ENCODE assay signal across 13 mouse cellular contexts in the genomic region with DNA sequence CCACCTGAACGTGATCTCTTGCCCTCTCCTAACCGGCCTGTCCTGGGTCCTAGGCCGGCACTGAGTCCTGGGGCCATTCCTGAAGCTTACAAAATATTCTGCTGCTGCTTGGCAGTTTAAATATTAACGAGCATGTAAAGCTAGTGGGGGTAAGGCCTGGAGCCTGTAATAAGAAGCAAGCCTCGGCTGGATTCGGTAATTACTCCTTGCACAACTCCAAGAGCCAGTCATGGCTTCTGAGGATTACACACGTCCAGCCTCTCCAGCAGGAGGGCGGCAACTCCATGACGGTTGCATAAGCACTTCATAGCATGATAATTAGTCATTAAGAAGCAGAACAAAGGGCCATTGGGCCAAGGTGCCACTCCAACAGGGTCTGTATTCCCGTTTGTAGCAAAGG. TPM values are rescaled to one million over a fixed set of nuclear protein-coding genes. Genes with fewer than 3 reads are reported as not detected.
DNase-seq lines count a peak whose midpoint lies in the region; ATAC-seq and TF ChIP-seq lines count a peak whose summit lies in the region.
"Had no signal": no experiment of that assay in that cellular context is flagged by ENCODE, and none has a peak within 500 bp of the region (broad histone marks: within the 10 kb centered on the region; RNA-seq: fewer than 3 reads in every experiment).

No protein-coding gene starts in this region.

- no peak overlapping the region for H3K9ac ChIP-seq in hindbrain, postnatal 0 days (replicated peaks; ENCODE audit: low read length)
- no peak overlapping the region for H3K9ac ChIP-seq in hindbrain, embryonic 14.5 days
- H3K9ac ChIP-seq in intestine, embryonic 14.5 days (ENCODE audit: low read length) = no peak overlapping the region
- no peak overlapping the region for H3K9ac ChIP-seq in midbrain, postnatal 0 days (replicated peaks; ENCODE audit: low read length, poor library complexity, severe bottlenecking)
- H3K9ac ChIP-seq: lung, embryonic 14.5 days had no signal

- TF ChIP-seq CTCF in hindbrain, postnatal 0 days (IDR thresholded peaks at IDR 0.05; ENCODE audit: low read depth) = no peak
- TF ChIP-seq CTCF in midbrain, postnatal 0 days (IDR thresholded peaks at IDR 0.05) = no peak

- 0 out of 2 replicates have a peak, but pooled peaks have one; percentile 43 for ATAC-seq in hindbrain, postnatal 0 days
- no peak for ATAC-seq in hindbrain, embryonic 14.5 days (ENCODE audit: low FRiP score)
- ATAC-seq in intestine, embryonic 14.5 days (replicated peaks; ENCODE audit: low FRiP score, low TSS enrichment, low read depth) = peak; percentile 57; the same call in 1 of the 2 replicates
- ATAC-seq in midbrain, postnatal 0 days (ENCODE audit: low FRiP score) = peak; percentile 36; the same call in 1 of the 2 replicates

- no peak overlapping the region for H3K4me3 ChIP-seq in hindbrain, postnatal 0 days (ENCODE audit: low read length)
- H3K4me3 ChIP-seq in hindbrain, embryonic 14.5 days (replicated peaks; ENCODE audit: low read length) = no peak overlapping the region
- no peak overlapping the region for H3K4me3 ChIP-seq in intestine, embryonic 14.5 days (ENCODE audit: low read depth, low read length)
- H3K4me3 ChIP-seq in limb, embryonic 10.5 days = no peak overlapping the region
- no peak overlapping the region for H3K4me3 ChIP-seq in midbrain, postnatal 0 days (ENCODE audit: low read depth, low read length)

- DNase-seq in hindbrain, postnatal 0 days (ENCODE audit: low spot score) = no peak
- DNase-seq in hindbrain, embryonic 14.5 days (ENCODE audit: low spot score) = no peak
- DNase-seq in intestine, embryonic 14.5 days (ENCODE audit: low spot score) = peak; percentile 54
- peak; percentile 35 for DNase-seq in limb, embryonic 10.5 days (ENCODE audit: low spot score)
- DNase-seq in midbrain, postnatal 0 days (ENCODE audit: low spot score) = no peak
- no peak for DNase-seq in spleen, postnatal 10 days (ENCODE audit: low spot score in 2 of 2)
- DNase-seq in cerebellum, postnatal 4 days (ENCODE audit: low spot score in 2 of 2) = no peak
- DNase-seq in spleen, postnatal 36 days (ENCODE audit: low spot score in 2 of 2) = no peak
- DNase-seq: adrenal gland, postnatal 25 days; lung, embryonic 14.5 days had no signal

- H3K4me2 ChIP-seq in hindbrain, postnatal 0 days (ENCODE audit: low read depth, low read length) = no peak overlapping the region
- H3K4me2 ChIP-seq in hindbrain, embryonic 14.5 days (replicated peaks) = no peak overlapping the region
- no peak overlapping the region for H3K4me2 ChIP-seq in intestine, embryonic 14.5 days (ENCODE audit: low read length)
- no peak overlapping the region for H3K4me2 ChIP-seq in midbrain, postnatal 0 days (ENCODE audit: low read depth, low read length, poor library complexity, severe bottlenecking)
- H3K4me2 ChIP-seq: lung, embryonic 14.5 days had no signal

- H3K27ac ChIP-seq in hindbrain, postnatal 0 days = no peak overlapping the region
- no peak overlapping the region for H3K27ac ChIP-seq in hindbrain, embryonic 14.5 days
- H3K27ac ChIP-seq in intestine, embryonic 14.5 days (ENCODE audit: low read depth) = no peak overlapping the region
- no peak overlapping the region for H3K27ac ChIP-seq in limb, embryonic 10.5 days
- H3K27ac ChIP-seq in midbrain, postnatal 0 days (ENCODE audit: low read depth, low read length) = no peak overlapping the region

- no peaks in the 10 kb centered on the region for H3K4me1 ChIP-seq in hindbrain, postnatal 0 days (ENCODE audit: insufficient read depth, low read length)
- no peaks in the 10 kb centered on the region; the same call in 1 of the 2 replicates for H3K4me1 ChIP-seq in hindbrain, embryonic 14.5 days (replicated peaks; ENCODE audit: control insufficient read depth, insufficient read depth, low read length)
- no peaks in the 10 kb centered on the region for H3K4me1 ChIP-seq in intestine, embryonic 14.5 days (replicated peaks; ENCODE audit: control insufficient read depth, insufficient read depth, low read length)
- H3K4me1 ChIP-seq in limb, embryonic 10.5 days = peaks cover 22% of the 10 kb centered on the region
- H3K4me1 ChIP-seq in midbrain, postnatal 0 days (ENCODE audit: insufficient read depth, low read length) = peaks cover 3% of the 10 kb centered on the region; the same call in 1 of the 2 replicates

- no peaks in the 10 kb centered on the region for H3K9me3 ChIP-seq in hindbrain, postnatal 0 days (ENCODE audit: low read length)
- no peaks in the 10 kb centered on the region for H3K9me3 ChIP-seq in hindbrain, embryonic 14.5 days (ENCODE audit: control insufficient read depth, low read length)
- H3K9me3 ChIP-seq in intestine, embryonic 14.5 days (ENCODE audit: control insufficient read depth, low read length) = no peaks in the 10 kb centered on the region
- no peaks in the 10 kb centered on the region for H3K9me3 ChIP-seq in limb, embryonic 10.5 days (replicated peaks)
- H3K9me3 ChIP-seq in midbrain, postnatal 0 days (ENCODE audit: low read length) = no peaks in the 10 kb centered on the region

- 43% methylated on average over 10 of the region's 10 CpGs for WGBS in hindbrain, postnatal 0 days
- WGBS in hindbrain, embryonic 14.5 days = 49% methylated on average over 10 of the region's 10 CpGs
- 63% methylated on average over 10 of the region's 10 CpGs for WGBS in intestine, embryonic 14.5 days
- WGBS in limb, embryonic 10.5 days = 59% methylated on average over 10 of the region's 10 CpGs
- WGBS in midbrain, postnatal 0 days = 40% methylated on average over 10 of the region's 10 CpGs

- no peaks in the 10 kb centered on the region for H3K27me3 ChIP-seq in hindbrain, postnatal 0 days (ENCODE audit: insufficient read depth, low read length)
- H3K27me3 ChIP-seq in hindbrain, embryonic 14.5 days (ENCODE audit: control insufficient read depth, insufficient read depth, low read length) = no peaks in the 10 kb centered on the region
- no peaks in the 10 kb centered on the region for H3K27me3 ChIP-seq in intestine, embryonic 14.5 days (replicated peaks; ENCODE audit: control insufficient read depth, insufficient read depth, low read length)
- peaks cover 34% of the 10 kb centered on the region for H3K27me3 ChIP-seq in limb, embryonic 10.5 days (ENCODE audit: low read depth, poor library complexity, severe bottlenecking)
- H3K27me3 ChIP-seq in midbrain, postnatal 0 days (ENCODE audit: insufficient read depth, low read length) = no peaks in the 10 kb centered on the region

- no peaks in the 10 kb centered on the region for H3K36me3 ChIP-seq in hindbrain, postnatal 0 days (ENCODE audit: insufficient read depth, low read length)
- no peaks in the 10 kb centered on the region for H3K36me3 ChIP-seq in hindbrain, embryonic 14.5 days (replicated peaks; ENCODE audit: control insufficient read depth, insufficient read depth)
- H3K36me3 ChIP-seq in intestine, embryonic 14.5 days (ENCODE audit: control insufficient read depth, insufficient read depth, low read length) = no peaks in the 10 kb centered on the region
- H3K36me3 ChIP-seq in limb, embryonic 10.5 days = no peaks in the 10 kb centered on the region
- no peaks in the 10 kb centered on the region for H3K36me3 ChIP-seq in midbrain, postnatal 0 days (ENCODE audit: insufficient read depth, low read length)

RNA-seq across cellular contexts. Expression of a gene that starts 19.3 kb away (rescaled TPM):
- total RNA-seq in hindbrain, postnatal 0 days (2014; rRNA removed) = 1.1 and 1.3 TPM in 2 replicates
- polyA plus RNA-seq in hindbrain, postnatal 0 days (2015; fragmentation: Nextera tagmentation; extraction: Ambion mirVana) = not detected in 2 replicates
- polyA plus RNA-seq in hindbrain, embryonic 14.5 days (2014; fragmentation: Nextera tagmentation; extraction: Ambion mirVana) = not detected in 2 replicates
- polyA plus RNA-seq in intestine, embryonic 14.5 days (2014; fragmentation: Nextera tagmentation; extraction: Ambion mirVana) = not detected in 2 replicates
- polyA plus RNA-seq in limb, embryonic 10.5 days (2016; fragmentation: Nextera tagmentation; extraction: Ambion mirVana) = not detected in 2 replicates
- 0.90 and 0.99 TPM in 2 replicates for total RNA-seq in midbrain, postnatal 0 days (2014; rRNA removed)
- polyA plus RNA-seq in midbrain, postnatal 0 days (2015; fragmentation: Nextera tagmentation; extraction: Ambion mirVana) = not detected in 2 replicates
- total RNA-seq: common myeloid progenitor, adult 5-6 weeks; granulocyte monocyte progenitor cell, adult 5-6 weeks had no signal
- polyA plus RNA-seq: lung, embryonic 14.5 days had no signal

RNA-seq across cellular contexts. Expression of a gene that starts 22.5 kb away (rescaled TPM):
- 4.4 and 5.7 TPM in 2 replicates for total RNA-seq in hindbrain, postnatal 0 days (2014; rRNA removed)
- 1.7 and 1.8 TPM in 2 replicates for polyA plus RNA-seq in hindbrain, postnatal 0 days (2015; fragmentation: Nextera tagmentation; extraction: Ambion mirVana)
- 2.9 and 3.1 TPM in 2 replicates for polyA plus RNA-seq in hindbrain, embryonic 14.5 days (2014; fragmentation: Nextera tagmentation; extraction: Ambion mirVana)
- polyA plus RNA-seq in intestine, embryonic 14.5 days (2014; fragmentation: Nextera tagmentation; extraction: Ambion mirVana) = 1.5 TPM in 2 replicates
- 0.09 TPM in 1 of 2 replicates, not detected in the other for polyA plus RNA-seq in limb, embryonic 10.5 days (2016; fragmentation: Nextera tagmentation; extraction: Ambion mirVana)
- total RNA-seq in midbrain, postnatal 0 days (2014; rRNA removed) = 4.9 and 5.3 TPM in 2 replicates
- 1.7 and 1.9 TPM in 2 replicates for polyA plus RNA-seq in midbrain, postnatal 0 days (2015; fragmentation: Nextera tagmentation; extraction: Ambion mirVana)
- total RNA-seq: common myeloid progenitor, adult 5-6 weeks; granulocyte monocyte progenitor cell, adult 5-6 weeks had no signal

RNA-seq across cellular contexts. Expression of a gene that starts 47.2 kb away (rescaled TPM):
- 6.0 and 12.8 TPM in 2 replicates for total RNA-seq in hindbrain, postnatal 0 days (2014; rRNA removed)
- polyA plus RNA-seq in hindbrain, postnatal 0 days (2015; fragmentation: Nextera tagmentation; extraction: Ambion mirVana) = 4.4 and 5.5 TPM in 2 replicates
- 5.3 and 6.2 TPM in 2 replicates for polyA plus RNA-seq in hindbrain, embryonic 14.5 days (2014; fragmentation: Nextera tagmentation; extraction: Ambion mirVana)
- 27.8 and 28.3 TPM in 2 replicates for polyA plus RNA-seq in intestine, embryonic 14.5 days (2014; fragmentation: Nextera tagmentation; extraction: Ambion mirVana)
- 0.44 and 0.75 TPM in 2 replicates for polyA plus RNA-seq in limb, embryonic 10.5 days (2016; fragmentation: Nextera tagmentation; extraction: Ambion mirVana)
- total RNA-seq in midbrain, postnatal 0 days (2014; rRNA removed) = 7.5 and 11.0 TPM in 2 replicates
- polyA plus RNA-seq in midbrain, postnatal 0 days (2015; fragmentation: Nextera tagmentation; extraction: Ambion mirVana) = 4.3 and 5.1 TPM in 2 replicates
- total RNA-seq: adrenal gland, postnatal 25 days; common myeloid progenitor, adult 5-6 weeks; granulocyte monocyte progenitor cell, adult 5-6 weeks; neutrophil, adult 5-6 weeks had no signal

Comparison
In these comparisons a context has a peak if more than half of its experiments do, and no peak if none do; other contexts are left out.
1. DNase-seq: peak in intestine, embryonic 14.5 days (single experiment) and limb, embryonic 10.5 days (single experiment); none in hindbrain, postnatal 0 days (single experiment), hindbrain, embryonic 14.5 days (single experiment), midbrain, postnatal 0 days (single experiment), spleen, postnatal 10 days (0 of 2), cerebellum, postnatal 4 days (0 of 2) and spleen, postnatal 36 days (0 of 2).